Mouse (Mus musculus) cerebellum, adult 2 months (tissue): ENCODE data around the gene Sf3b5.

Source experiments
- CTCF ChIP-seq: fragments of 200-500 bp; IDR thresholded peaks from 2 replicates; pipeline ENCODE4 v1.5.1; 2011; ENCODE audit warnings: low read depth, mild to moderate bottlenecking, control low read depth, low read length, moderate library complexity, borderline replicate concordance; ENCODE audit not compliant: insufficient read depth
- POLR2A ChIP-seq: fragments of 200-500 bp; IDR thresholded peaks from 2 replicates; pipeline ENCODE4 v1.6.1; 2011; ENCODE audit warnings: low read length, control low read depth, borderline replicate concordance; ENCODE audit not compliant: insufficient read depth

DNA sequence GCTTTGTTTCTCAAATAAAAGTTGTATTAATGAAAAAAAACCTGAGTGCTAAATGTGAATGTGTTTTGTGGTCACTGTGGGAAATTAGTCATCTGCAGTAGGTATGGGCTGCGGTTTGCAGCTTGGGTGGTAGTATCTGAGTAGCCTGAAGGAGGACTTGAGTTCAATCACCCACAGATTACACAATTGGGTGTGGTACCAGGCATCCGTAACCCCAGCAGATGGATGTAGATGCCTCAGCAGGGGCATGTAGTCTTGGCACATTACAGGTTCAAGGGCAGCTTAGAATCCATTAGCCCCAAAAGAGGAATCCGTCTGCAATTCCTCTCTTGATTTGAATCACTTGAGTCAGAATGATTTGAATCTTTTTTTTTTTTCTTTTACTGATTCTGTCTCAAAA lies 30.1 kb downstream of the Sf3b5 start:
- TF ChIP-seq POLR2A (no peak), CTCF (no peak)
